Mouse (Mus musculus) midbrain, embryonic 14.5 days (tissue): ENCODE data around the gene Col26a1. TPM values are rescaled to one million over a fixed set of nuclear protein-coding genes. Genes with fewer than 3 reads are reported as not detected.

Source experiments
- ATAC-seq: fragments of 200-750 bp; cut with Nextera tagmentation; 2 replicates; pipeline ENCODE4 v1.8.0; 2017; ENCODE audit warnings: moderate number of reproducible peaks, moderate library complexity; ENCODE audit not compliant: low FRiP score, low TSS enrichment
- DNase-seq: peaks from one replicate; pipeline ENCODE4 v3.0.0-alpha.2; 2015
- H3K27ac ChIP-seq: fragments of 300-500 bp; sonication (generic); replicated peaks from 2 replicates; pipeline ENCODE4 v1.5.1; 2014; ENCODE audit warnings: mild to moderate bottlenecking, low read depth, low read length, moderate library complexity
- H3K27me3 ChIP-seq: fragments of 300-500 bp; sonication (generic); 2 replicates; pipeline ENCODE4 v1.6.1; 2014; ENCODE audit warnings: low read length, control low read depth, mixed read lengths; ENCODE audit not compliant: control insufficient read depth, insufficient read depth
- H3K36me3 ChIP-seq: fragments of 300-500 bp; sonication (generic); 2 replicates; pipeline ENCODE4 v1.6.1; 2014; ENCODE audit warnings: low read length, control low read depth; ENCODE audit not compliant: control insufficient read depth, insufficient read depth
- H3K4me1 ChIP-seq: fragments of 300-500 bp; sonication (generic); 2 replicates; pipeline ENCODE4 v1.6.1; 2014; ENCODE audit warnings: mild to moderate bottlenecking, antibody characterized with exemption, low read length, control low read depth; ENCODE audit not compliant: control insufficient read depth, insufficient read depth
- H3K4me2 ChIP-seq: fragments of 300-500 bp; sonication (generic); 2 replicates; pipeline ENCODE4 v1.6.1; 2014; ENCODE audit warnings: mild to moderate bottlenecking, low read length, moderate library complexity
- H3K4me3 ChIP-seq: fragments of 300-500 bp; sonication (generic); replicated peaks from 2 replicates; pipeline ENCODE4 v1.5.1; 2014; ENCODE audit warnings: low read depth, low read length
- H3K9ac ChIP-seq: fragments of 300-500 bp; sonication (generic); replicated peaks from 2 replicates; pipeline ENCODE4 v1.6.1; 2014; ENCODE audit warnings: mild to moderate bottlenecking, low read length, moderate library complexity
- H3K9me3 ChIP-seq: fragments of 300-500 bp; sonication (generic); 2 replicates; pipeline ENCODE4 v1.6.1; 2016; ENCODE audit warnings: low read length, control low read depth, mixed read lengths; ENCODE audit not compliant: control insufficient read depth
- WGBS: fragments of 180-500 bp; shearing (Covaris S2); extraction: QIAGEN DNeasy Blood & Tissue Kit; methylation state at CpG from one replicate; pipeline ENCODE4 v1.1.7; 2014; 5-methylcytosine and 5-hydroxymethylcytosine counted together
- polyA plus RNA-seq: library from polyadenylated mRNA; unstranded; fragments of >200 nt; fragmentation: Nextera tagmentation; extraction: Ambion mirVana; gene quantifications from 2 replicates; pipeline ENCODE4 v1.2.1, GENCODE M21; 2014

Gene Col26a1
- polyA plus RNA-seq, 1 experiment from 2014 or later, result 16.2 TPM

DNA sequence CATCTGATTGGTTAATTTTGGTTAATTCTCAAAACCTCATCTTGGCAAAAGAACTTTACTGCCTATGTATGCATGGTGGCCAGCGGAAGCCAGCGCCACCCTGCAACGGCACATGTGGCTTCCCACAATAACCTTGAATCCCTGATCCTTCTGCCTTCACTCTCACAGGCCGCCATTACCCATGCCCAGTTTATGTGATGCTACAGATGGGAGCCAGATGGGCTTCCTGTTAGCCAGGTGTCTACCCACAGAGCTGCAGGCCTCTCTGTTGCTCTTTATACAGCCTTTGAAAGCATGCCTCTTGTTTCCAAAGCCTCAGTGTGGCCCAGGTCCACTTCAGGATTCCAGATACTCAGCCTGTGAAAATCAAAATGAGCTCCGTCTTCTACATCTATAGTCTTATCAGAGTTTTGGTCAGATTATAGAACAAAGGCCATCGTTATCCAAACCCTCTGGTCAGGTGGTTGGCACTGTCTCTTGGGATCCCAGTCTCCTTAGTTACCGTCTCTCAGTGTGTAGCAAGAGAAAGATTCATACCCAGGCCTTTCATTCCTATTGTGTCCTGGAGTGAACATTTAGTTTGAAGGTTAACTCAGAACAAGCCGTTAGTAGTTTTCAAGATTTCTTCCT, 34.7 kb upstream of the Col26a1 start:
- H3K4me2 ChIP-seq, result no peak overlapping the region
- peaks cover 5% of the 10 kb centered on the region; the same call in 1 of the 2 replicates for H3K4me1 ChIP-seq
- H3K9ac ChIP-seq, result no peak overlapping the region
- H3K27me3 ChIP-seq, result no peaks in the 10 kb centered on the region
- H3K4me3 ChIP-seq, result no peak overlapping the region
- peaks cover 11% of the 10 kb centered on the region for H3K36me3 ChIP-seq
- 94% methylated on average over 8 of the region's 8 CpGs for WGBS
- no peak overlapping the region for H3K27ac ChIP-seq
- no peak for DNase-seq
- no peak for ATAC-seq
- H3K9me3 ChIP-seq, result no peaks in the 10 kb centered on the region

DNA sequence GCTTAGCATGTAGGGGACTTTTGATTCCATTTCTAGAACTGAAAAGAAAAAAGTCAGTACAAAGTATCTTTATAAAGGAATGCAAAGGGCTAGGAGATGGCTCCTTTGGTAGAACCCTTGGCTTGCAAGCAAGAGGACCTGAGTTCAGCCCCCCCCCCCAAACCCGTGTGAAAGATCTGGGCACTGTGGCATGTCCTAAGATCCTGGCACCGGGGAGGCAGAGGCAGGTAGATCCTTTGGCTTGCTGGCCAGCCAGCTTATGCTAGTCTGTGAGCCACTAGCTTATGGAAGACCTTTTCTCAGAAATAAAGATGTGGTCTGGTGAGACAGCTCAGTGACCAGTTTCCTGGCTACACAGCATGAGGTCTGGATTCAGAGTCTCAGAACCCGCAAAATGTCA, 31.2 kb upstream of the Col26a1 start:
- Histone ChIP-seq H3K36me3 (peaks cover 30% of the 10 kb centered on the region), H3K9me3 (no peaks in the 10 kb centered on the region), H3K27ac (no peak overlapping the region), H3K4me1 (no peaks in the 10 kb centered on the region), H3K4me3 (no peak overlapping the region), H3K9ac (no peak overlapping the region), H3K4me2 (no peak overlapping the region), H3K27me3 (no peaks in the 10 kb centered on the region)
- ATAC-seq, result no peak
- WGBS, result 83% methylated on average over 3 of the region's 3 CpGs
- no peak for DNase-seq

DNA sequence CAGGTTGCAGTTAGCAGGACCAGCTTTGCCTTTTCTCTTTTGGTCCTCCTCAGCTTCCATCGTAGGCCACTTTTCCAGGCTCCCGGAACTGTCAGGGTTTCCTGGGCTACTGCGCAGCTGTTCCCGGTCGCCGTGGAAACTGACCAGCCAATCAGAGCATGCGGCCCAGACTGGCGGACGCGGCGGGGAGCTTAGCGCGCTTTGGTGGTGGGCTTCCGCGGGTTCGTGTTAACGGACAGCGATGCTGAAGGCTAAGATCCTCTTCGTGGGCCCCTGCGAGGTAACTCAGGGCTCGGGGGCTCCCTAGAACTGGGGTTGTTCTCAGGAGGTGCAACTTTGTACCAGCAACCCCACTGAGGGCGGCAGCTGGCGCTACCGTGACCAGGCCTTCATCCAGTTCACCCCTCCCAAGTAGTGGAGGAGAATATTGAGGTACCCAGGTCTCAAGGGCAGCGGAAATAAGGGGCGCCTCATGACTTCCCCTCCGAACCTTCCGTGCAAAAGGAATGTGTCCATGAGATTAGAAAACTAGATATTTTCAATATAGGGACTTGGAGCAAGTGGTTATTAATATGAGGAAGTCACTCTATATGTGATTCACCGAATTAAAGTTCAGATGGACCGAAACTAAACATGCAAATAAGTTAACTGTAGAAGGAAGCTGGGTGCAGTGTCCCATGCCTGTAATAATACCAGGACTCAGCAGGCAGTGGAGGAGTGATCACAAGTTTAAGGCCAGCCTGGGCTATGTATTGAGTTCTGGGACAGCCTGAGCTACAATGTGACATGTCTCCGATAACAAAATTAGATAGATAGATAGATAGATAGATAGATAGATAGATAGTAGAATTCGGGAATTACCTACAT, 25.2 kb upstream of the Col26a1 start, which contains the start of gene Ift22:
Gene Ift22, plus strand, starts transcription at position 160 of the 867 bp plus-strand sequence.
- peaks cover 24% of the 10 kb centered on the region for H3K36me3 ChIP-seq
- H3K4me2 ChIP-seq, result peak within 1 kb of the TSS; percentile 48
- ATAC-seq, result peak; percentile 95
- no peaks in the 10 kb centered on the region for H3K27me3 ChIP-seq
- H3K4me3 ChIP-seq, result peak within 1 kb of the TSS; percentile 50
- peak; percentile 96 for DNase-seq
- H3K9me3 ChIP-seq, result no peaks in the 10 kb centered on the region
- peak within 1 kb of the TSS; percentile 62 for H3K9ac ChIP-seq
- peaks cover 4% of the 10 kb centered on the region; the same call in 1 of the 2 replicates for H3K4me1 ChIP-seq
- WGBS, result 10% methylated on average over 32 of the region's 32 CpGs
- peak within 1 kb of the TSS; percentile 32; the same call in 1 of the 2 replicates for H3K27ac ChIP-seq

DNA sequence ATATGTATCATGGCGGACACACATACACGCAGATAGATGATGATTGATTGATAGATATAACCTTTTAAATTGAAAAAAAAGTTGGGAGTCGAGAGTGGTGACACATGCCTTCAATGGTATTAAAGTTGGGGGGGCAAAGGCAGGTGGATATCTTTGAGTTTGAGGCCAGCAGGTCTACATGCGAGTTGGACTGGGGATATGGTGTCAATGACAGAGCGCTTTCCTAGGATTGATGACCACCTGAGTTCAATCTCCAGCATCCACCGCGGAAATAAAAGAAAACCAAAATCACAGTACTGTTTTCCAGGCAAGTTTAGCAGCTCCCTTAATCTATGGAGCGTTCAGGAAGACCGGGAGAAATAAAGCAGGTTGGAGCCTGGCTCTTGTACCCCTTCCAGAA, 24.6 kb upstream of the Col26a1 start:
- no peak for DNase-seq
- peaks cover 4% of the 10 kb centered on the region; the same call in 1 of the 2 replicates for H3K4me1 ChIP-seq
- H3K9me3 ChIP-seq, result no peaks in the 10 kb centered on the region
- ATAC-seq, result 0 out of 2 replicates have a peak, but pooled peaks have one; percentile 4
- H3K27ac ChIP-seq, result peak overlapping the region; percentile 32; the same call in 1 of the 2 replicates
- H3K4me3 ChIP-seq, result peak overlapping the region; percentile 50
- H3K36me3 ChIP-seq, result peaks cover 18% of the 10 kb centered on the region
- WGBS, result 40% methylated on average over 9 of the region's 9 CpGs
- H3K27me3 ChIP-seq, result no peaks in the 10 kb centered on the region
- peak overlapping the region; percentile 48 for H3K4me2 ChIP-seq
- peak overlapping the region; percentile 51; the same call in 1 of the 2 replicates for H3K9ac ChIP-seq

DNA sequence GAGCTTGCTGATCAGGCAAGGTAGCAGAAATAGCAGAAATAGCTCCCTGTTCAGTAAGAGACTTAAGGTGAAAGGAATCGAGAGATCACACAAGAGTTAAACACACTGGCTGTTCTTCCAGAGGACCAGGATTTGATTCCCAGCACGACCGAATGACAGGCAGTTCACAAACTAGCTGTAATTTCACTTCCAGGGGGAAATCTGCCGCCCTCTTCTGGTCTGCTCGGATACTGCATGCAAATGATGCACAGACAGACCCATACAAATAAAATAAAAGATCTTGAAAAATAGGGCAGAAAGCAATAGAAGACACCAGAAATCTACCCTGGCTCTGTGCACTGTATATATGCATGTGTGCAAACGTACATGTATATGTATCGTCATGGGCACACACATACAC, 22.6 kb upstream of the Col26a1 start:
- DNase-seq (no peak), ATAC-seq (no peak)
- H3K4me1 ChIP-seq, result peaks cover 4% of the 10 kb centered on the region; the same call in 1 of the 2 replicates
- no peak overlapping the region for H3K4me2 ChIP-seq
- H3K9ac ChIP-seq, result no peak overlapping the region
- no peaks in the 10 kb centered on the region for H3K27me3 ChIP-seq
- H3K4me3 ChIP-seq, result no peak overlapping the region
- H3K27ac ChIP-seq, result no peak overlapping the region
- H3K9me3 ChIP-seq, result no peaks in the 10 kb centered on the region
- WGBS, result 51% methylated on average over 7 of the region's 7 CpGs
- no peaks in the 10 kb centered on the region for H3K36me3 ChIP-seq

DNA sequence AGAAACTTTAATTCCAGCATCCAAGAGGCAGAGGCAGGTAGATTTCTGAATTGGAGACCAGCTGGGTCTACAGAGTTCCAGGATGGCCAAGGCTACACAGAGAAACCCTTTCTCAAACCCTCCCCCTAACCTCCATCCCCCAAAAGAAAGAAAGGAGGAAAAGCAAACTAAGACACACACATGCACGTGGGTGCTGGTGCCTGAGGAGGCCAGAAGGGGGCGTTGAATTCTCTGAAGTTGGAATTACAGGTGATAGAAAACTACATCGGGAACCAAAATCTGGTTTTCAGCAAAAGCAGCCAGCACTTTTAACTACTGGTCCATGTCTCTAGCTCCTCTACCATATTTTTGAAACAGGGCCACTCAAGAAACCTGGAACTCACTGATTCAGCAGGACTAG, 21.6 kb upstream of the Col26a1 start:
- WGBS, result 66% methylated on average over 3 of the region's 3 CpGs
- H3K27me3 ChIP-seq, result no peaks in the 10 kb centered on the region
- DNase-seq (no peak), ATAC-seq (no peak)
- H3K27ac ChIP-seq, result no peak overlapping the region
- H3K36me3 ChIP-seq, result no peaks in the 10 kb centered on the region
- H3K9ac ChIP-seq, result no peak overlapping the region
- H3K4me1 ChIP-seq, result peaks cover 4% of the 10 kb centered on the region; the same call in 1 of the 2 replicates
- H3K4me3 ChIP-seq, result no peak overlapping the region
- no peaks in the 10 kb centered on the region for H3K9me3 ChIP-seq
- H3K4me2 ChIP-seq, result no peak overlapping the region

DNA sequence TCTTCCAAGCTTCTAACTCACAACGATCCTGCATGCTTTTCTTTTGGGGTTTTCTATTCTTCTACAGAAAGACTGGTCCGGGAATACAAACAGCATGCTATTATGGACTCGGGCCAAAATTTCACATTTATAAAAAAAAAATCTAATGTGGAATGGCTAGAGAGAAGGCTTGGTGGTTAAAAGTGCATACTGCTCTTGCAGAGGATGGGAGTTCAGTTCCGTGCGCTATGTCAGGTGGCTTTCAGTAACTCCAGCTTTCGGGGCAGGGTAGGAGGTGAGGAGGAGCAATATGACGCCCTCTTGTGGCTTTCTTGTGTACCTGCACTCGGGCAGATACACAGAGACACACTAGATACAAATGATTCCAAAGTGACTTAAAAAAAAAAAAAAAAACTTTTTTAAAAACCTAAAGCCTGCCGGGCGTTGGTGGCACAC, 12.5 kb upstream of the Col26a1 start:
- H3K4me2 ChIP-seq, result no peak overlapping the region
- H3K27me3 ChIP-seq, result no peaks in the 10 kb centered on the region
- ATAC-seq (no peak), DNase-seq (no peak)
- no peaks in the 10 kb centered on the region for H3K36me3 ChIP-seq
- no peak overlapping the region for H3K9ac ChIP-seq
- WGBS, result 66% methylated on average over 10 of the region's 10 CpGs
- no peak overlapping the region for H3K4me3 ChIP-seq
- no peaks in the 10 kb centered on the region for H3K9me3 ChIP-seq
- no peaks in the 10 kb centered on the region for H3K4me1 ChIP-seq
- H3K27ac ChIP-seq, result no peak overlapping the region

DNA sequence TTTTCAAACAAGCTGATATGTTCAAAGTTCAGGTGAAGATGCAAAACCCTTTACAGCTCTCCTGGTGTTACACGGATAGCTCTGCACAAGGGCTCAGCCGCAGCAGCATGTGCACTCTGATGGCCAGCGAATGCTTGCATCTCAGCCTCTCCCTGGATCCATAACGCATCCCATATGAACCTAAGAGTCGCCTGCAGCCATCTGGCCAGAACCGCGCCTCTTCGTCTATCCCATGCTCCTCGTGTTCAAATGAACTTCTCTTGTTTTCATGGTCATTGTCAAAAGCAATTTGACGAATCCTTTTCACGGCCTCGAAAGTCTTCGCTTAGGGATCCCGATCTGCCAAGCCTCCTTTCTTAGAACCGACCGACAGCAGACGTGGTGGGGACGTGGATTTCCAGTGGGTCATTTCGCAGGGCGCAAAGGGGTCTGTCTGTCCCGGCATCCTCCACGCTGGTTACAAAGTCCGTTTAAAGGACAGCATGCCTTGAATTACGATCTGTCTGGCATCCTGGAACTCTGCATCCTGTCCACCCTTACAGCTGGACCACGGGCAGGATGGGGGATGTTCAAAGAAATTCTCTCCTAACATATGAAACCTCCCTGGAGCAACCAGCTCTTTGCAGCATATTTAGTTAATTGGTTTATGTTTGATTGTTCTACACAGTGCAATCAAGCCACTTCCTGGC, 12.0 kb upstream of the Col26a1 start:
- H3K4me3 ChIP-seq, result no peak overlapping the region
- no peaks in the 10 kb centered on the region for H3K27me3 ChIP-seq
- no peak overlapping the region for H3K9ac ChIP-seq
- no peak overlapping the region for H3K4me2 ChIP-seq
- no peaks in the 10 kb centered on the region for H3K4me1 ChIP-seq
- WGBS, result 75% methylated on average over 25 of the region's 25 CpGs
- ATAC-seq (no peak), DNase-seq (no peak)
- H3K36me3 ChIP-seq, result no peaks in the 10 kb centered on the region
- no peak overlapping the region for H3K27ac ChIP-seq
- no peaks in the 10 kb centered on the region for H3K9me3 ChIP-seq
